Mouse (Mus musculus) cerebellum, adult 9-11 months (tissue): Measurements from ENCODE around the gene Zfp459.
A peak's percentile ranks its signal among the peaks of the same experiment; 100 is the strongest.
"Not testable (repeated sequence)": the region's sequence is repeated elsewhere in the genome, so short reads cannot be mapped to it uniquely, and the experiment has no call there.

ENCODE experiments used
- DNase-seq: peaks from one replicate; pipeline ENCODE4 v3.0.0; 2022

The Zfp459 gene

GRCm38 (mm10) chr13:67421207-67421857, at the start of gene Zfp459:
Zfp459 (minus strand) TSS chr13:67421418.
- peak; percentile 30 for DNase-seq

GRCm38 (mm10) chr13:67469274-67469673, 48.1 kb upstream of the Zfp459 start:
- no peak for DNase-seq

- DNase-seq, result not testable (repeated sequence)
Observed at GRCm38 (mm10) chr13:67463506-67464185, 42.4 kb upstream of the Zfp459 start.

- no peak for DNase-seq
Observed at GRCm38 (mm10) chr13:67452021-67452309, 30.7 kb upstream of the Zfp459 start.

GRCm38 (mm10) chr13:67451172-67452020, 30.2 kb upstream of the Zfp459 start, which contains the start of gene Zfp874a:
Zfp874a (minus strand) TSS chr13:67451624.
- peak; percentile 93 for DNase-seq

- DNase-seq, result not testable (repeated sequence)
Observed at GRCm38 (mm10) chr13:67437095-67437494, 15.9 kb upstream of the Zfp459 start.

GRCm38 (mm10) chr13:67428116-67428515, 6.9 kb upstream of the Zfp459 start:
- DNase-seq, result no peak

- not testable (repeated sequence) for DNase-seq
Observed at GRCm38 (mm10) chr13:67425699-67426098, 4.5 kb upstream of the Zfp459 start.

- DNase-seq, result not testable (repeated sequence)
Observed at GRCm38 (mm10) chr13:67422532-67422931, 1.3 kb upstream of the Zfp459 start.

- DNase-seq, result no peak
Observed at GRCm38 (mm10) chr13:67420558-67421206, 536 bp downstream of the Zfp459 start.

GRCm38 (mm10) chr13:67416811-67417210, 4.4 kb downstream of the Zfp459 start:
- DNase-seq, result no peak

GRCm38 (mm10) chr13:67415759-67416158, 5.5 kb downstream of the Zfp459 start:
- no peak for DNase-seq

- DNase-seq, result not testable (repeated sequence)
Observed at GRCm38 (mm10) chr13:67413634-67414033, 7.6 kb downstream of the Zfp459 start.

GRCm38 (mm10) chr13:67399183-67399903, 21.9 kb downstream of the Zfp459 start, which contains the start of gene Zfp429:
Zfp429 (minus strand) TSS chr13:67399819.
- DNase-seq, result peak; percentile 67

GRCm38 (mm10) chr13:67376255-67376654, 45.0 kb downstream of the Zfp459 start:
- not testable (repeated sequence) for DNase-seq

- DNase-seq, result peak; percentile 15
Observed at GRCm38 (mm10) chr13:67375050-67375911, 45.9 kb downstream of the Zfp459 start, which contains the start of the genes Gm28041 and Zfp456. Gm28041 (minus strand) TSS chr13:67375733. Zfp456 (minus strand) TSS chr13:67375810.

GRCm38 (mm10) chr13:67360131-67360744, 61.0 kb downstream of the Zfp459 start, which contains the start of the genes Gm28044 and Zfp953:
Gm28044 (minus strand) TSS chr13:67360536.
Zfp953 (minus strand) TSS chr13:67360605.
- peak; percentile 86 for DNase-seq
